Mouse (Mus musculus) olfactory bulb, adult 2 months (tissue): ENCODE measurements around the gene Col4a4. TPM values are rescaled to one million over a fixed set of nuclear protein-coding genes. Genes with fewer than 3 reads are reported as not detected.

ENCODE experiments used
- H3K27ac ChIP-seq: fragments of 200-500 bp; 2 replicates; pipeline ENCODE4 v1.5.1; 2012; ENCODE audit warnings: low read depth, low read length; ENCODE audit not compliant: insufficient read depth
- H3K4me1 ChIP-seq: fragments of 200-500 bp; 2 replicates; pipeline ENCODE4 v1.6.1; 2012; ENCODE audit warnings: low read length; ENCODE audit not compliant: control insufficient read depth, insufficient read depth
- H3K4me3 ChIP-seq: fragments of 200-500 bp; 2 replicates; pipeline ENCODE4 v1.5.1; 2012; ENCODE audit warnings: mild to moderate bottlenecking, low read depth, low read length, moderate library complexity; ENCODE audit not compliant: insufficient read depth
- CTCF ChIP-seq: fragments of 200-500 bp; IDR thresholded peaks from 2 replicates; pipeline ENCODE4 v1.5.1; 2012; ENCODE audit warnings: low read depth, mild to moderate bottlenecking, low read length, moderate library complexity; ENCODE audit not compliant: insufficient read depth
- POLR2A ChIP-seq: fragments of 200-500 bp; IDR thresholded peaks from 2 replicates; pipeline ENCODE4 v1.6.1; 2012; ENCODE audit warnings: mild to moderate bottlenecking, low read depth, low read length, moderate library complexity; ENCODE audit not compliant: insufficient read depth
- WGBS: fragments of 180-500 bp; shearing (Covaris S2); methylation state at CpG from one replicate; pipeline ENCODE4 v1.1.7; 2018; 5-methylcytosine and 5-hydroxymethylcytosine counted together
- polyA plus RNA-seq: library from polyadenylated mRNA; stranded (reverse); fragments of >200 nt; gene quantifications from 2 replicates; pipeline ENCODE4 v1.2.4, GENCODE M21; 2012; ENCODE audit warnings: low replicate concordance; ENCODE audit not compliant: missing spikeins, insufficient read depth, insufficient read length

The Col4a4 gene
- polyA plus RNA-seq, 1 experiment: not detected

DNA sequence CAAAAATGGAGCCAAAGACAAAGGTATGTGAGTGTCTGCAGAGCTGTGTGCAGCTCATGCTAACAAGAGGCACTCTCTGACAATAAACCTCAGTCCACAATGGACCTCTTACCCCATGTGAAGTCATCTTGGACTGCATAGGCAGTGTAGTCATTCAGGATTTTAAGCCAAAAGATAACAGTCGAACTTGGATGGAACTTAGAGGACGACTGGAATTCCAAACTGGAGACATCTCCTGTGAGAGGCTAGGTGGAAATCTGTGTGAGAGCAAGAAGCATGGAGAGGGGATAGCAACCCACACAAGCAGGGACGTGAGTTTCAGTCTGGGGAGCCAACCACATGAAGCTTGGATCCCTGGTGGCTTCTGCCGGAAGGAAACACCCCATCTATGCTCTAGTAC is 136.8 kb downstream of the Col4a4 start:
- no peak overlapping the region for H3K4me3 ChIP-seq
- TF ChIP-seq POLR2A: no peak
- TF ChIP-seq CTCF: no peak
- no peak overlapping the region for H3K27ac ChIP-seq
- 95% methylated on average over 4 of the region's 4 CpGs for WGBS
- peaks cover 10% of the 10 kb centered on the region for H3K4me1 ChIP-seq

DNA sequence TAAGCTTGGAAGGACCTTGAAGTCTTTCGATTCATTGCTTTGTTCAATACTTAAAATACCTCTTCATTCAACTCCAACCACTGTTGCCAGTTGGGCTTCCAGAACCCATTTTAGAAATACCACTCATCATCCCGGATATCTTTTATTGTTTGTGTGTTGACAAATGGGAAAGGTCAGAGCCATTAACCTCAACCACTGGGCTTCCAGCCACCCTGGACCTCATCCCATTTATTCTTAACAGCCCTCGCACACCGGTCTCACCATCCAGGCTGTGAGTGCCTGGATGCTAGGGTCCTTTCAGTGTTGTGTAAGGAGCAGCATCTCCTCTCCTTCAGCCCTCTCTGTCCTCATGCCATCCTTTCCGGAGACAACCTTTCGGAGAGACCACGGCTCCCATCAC is 140.6 kb downstream of the Col4a4 start:
- WGBS: 88% methylated on average over 7 of the region's 7 CpGs
- Histone ChIP-seq H3K4me1 (no peaks in the 10 kb centered on the region), H3K27ac (no peak overlapping the region), H3K4me3 (no peak overlapping the region)
- TF ChIP-seq CTCF (no peak), POLR2A (no peak)

DNA sequence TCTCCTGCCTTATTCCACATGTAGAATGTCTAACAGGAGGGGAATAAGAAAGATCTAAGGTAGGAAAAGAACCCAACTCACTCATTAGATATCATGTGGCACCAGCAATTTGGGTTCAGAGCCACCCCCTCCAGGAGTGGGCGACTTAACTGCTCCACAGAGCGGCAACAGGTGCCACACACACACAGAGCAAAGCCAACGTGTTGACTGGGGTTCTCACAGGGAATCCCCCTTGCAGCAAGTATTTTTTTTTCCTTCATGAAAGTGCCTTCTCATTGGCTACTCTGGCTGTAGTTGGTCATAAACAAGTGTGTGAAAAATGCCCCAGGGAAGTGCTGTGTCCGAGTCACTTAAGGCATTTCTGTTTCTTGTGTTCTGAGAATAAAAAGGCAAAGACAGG is 143.1 kb downstream of the Col4a4 start:
- Histone ChIP-seq H3K27ac (no peak overlapping the region), H3K4me1 (no peaks in the 10 kb centered on the region), H3K4me3 (no peak overlapping the region)
- WGBS: 81% methylated on average over 4 of the region's 4 CpGs
- no peak for TF ChIP-seq POLR2A
- TF ChIP-seq CTCF: no peak

DNA sequence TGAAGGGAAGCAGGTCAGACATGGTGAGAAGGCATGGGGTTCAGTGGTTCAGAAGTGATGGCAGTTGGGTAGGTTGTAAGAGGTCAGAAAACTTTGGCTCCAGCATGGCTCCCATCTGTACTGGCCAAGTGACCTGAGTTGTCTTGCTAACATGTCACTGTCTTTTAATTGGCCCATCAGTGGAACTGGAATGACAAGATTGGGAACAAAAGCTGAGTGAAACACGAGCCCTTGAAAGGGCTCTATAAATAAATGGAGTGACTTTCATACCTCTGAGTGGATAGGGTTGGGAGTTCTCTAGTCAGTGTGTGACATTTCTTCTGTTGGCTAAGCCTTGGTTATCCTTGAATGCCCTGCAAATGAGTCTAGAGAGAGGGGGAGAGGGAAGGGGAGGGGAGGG is 146.5 kb downstream of the Col4a4 start:
- no peak for TF ChIP-seq POLR2A
- no peak for TF ChIP-seq CTCF
- Histone ChIP-seq H3K27ac (no peak overlapping the region), H3K4me1 (no peaks in the 10 kb centered on the region), H3K4me3 (no peak overlapping the region)
- WGBS: 53% methylated on average over 1 of the region's 1 CpGs

DNA sequence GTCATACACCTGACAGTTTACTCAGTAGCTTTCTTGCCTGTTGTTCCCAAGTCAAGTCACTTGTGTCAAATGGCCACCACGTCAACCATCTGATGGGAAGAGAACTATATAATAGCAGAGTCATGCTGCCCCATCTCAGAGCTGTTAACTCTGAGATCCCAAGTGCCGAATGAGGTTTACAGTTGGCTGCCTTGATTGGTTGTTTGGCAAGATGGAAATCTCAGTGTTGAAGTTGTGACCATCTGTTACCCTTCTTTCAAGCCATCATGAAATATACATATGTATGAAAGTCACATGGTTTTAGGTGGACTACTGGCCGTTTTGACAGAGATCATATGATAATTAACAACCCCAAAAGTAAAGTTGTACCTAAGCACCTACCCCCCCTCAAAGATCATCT is 149.4 kb downstream of the Col4a4 start:
- TF ChIP-seq POLR2A: no peak
- TF ChIP-seq CTCF: no peak
- Histone ChIP-seq H3K4me1 (no peaks in the 10 kb centered on the region), H3K27ac (no peak overlapping the region), H3K4me3 (no peak overlapping the region)
- WGBS: 76% methylated on average over 3 of the region's 3 CpGs

DNA sequence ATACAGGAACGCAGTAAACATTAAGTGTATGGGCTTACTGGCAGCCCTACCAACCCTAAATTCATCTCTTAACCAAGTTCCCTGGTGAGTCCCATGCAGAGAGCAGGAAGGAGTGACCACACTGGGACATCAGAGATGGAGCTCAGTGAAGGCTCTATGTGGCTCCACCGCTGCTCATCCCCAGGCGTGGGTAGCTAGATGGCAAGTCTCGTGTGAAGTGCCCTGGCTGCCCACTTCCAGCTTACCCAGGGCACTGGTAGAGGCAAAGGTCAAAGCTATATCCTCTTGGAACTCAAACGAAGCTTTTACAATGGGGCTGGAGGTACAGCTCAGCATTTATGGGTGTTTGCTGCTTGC is 153.0 kb downstream of the Col4a4 start:
- no peak overlapping the region for H3K4me3 ChIP-seq
- 73% methylated on average over 5 of the region's 5 CpGs for WGBS
- no peaks in the 10 kb centered on the region for H3K4me1 ChIP-seq
- no peak for TF ChIP-seq CTCF
- no peak for TF ChIP-seq POLR2A
- no peak overlapping the region for H3K27ac ChIP-seq

DNA sequence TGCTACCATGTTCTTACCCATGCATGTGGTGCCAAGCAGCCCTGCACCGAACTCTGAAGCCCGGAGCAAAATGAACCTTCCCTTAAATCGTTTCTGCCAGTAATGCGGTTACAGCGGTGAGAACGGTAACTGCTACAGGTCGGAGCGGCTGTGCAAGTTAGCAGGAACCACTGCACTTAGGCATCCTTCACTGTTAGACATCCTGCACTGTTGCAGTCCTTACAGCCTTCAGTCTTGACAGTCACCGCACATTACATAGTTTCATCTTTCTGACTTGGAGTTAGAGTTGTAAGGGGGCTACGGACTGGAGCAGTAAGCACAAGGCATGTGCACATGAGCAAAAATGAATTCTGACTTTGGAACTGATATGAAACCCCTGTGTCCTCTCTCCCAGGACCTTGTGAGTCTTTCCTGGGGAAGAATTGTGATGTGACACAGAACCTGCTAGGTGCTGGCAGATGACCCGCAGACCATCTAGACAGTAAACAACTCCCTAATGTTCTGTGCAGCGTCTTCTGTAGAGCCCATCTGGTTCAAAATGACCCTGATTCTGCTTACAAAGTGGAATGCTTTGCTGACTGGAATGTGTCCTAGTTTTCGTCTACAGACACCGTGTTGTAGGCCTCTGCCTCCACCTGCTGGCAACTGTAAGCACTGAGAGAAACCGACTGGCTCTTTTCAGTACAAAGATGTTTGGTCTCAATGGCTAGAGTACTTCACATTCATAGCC is 153.6 kb downstream of the Col4a4 start:
- no peak overlapping the region for H3K4me3 ChIP-seq

DNA sequence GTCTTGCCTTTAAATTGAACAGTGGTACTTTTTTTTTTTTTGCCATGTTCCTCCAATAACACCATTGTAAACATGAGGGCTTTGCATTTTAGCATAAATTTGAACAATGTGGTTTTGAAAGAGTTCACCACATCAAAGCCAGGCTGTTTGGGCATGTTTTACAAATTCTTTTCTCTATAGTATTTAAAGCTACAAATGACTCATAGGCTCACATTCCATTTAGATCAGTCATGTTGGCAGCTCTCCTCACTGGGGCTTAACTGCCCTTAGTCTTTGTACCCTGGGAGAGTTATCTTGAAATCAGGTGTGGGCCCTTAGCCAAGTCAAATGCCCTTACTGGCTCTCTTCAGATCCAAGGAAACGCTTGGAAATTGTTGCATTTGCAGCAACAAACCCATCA is 157.6 kb downstream of the Col4a4 start:
- WGBS: 34% methylated on average over 1 of the region's 1 CpGs
- Histone ChIP-seq H3K4me1 (no peaks in the 10 kb centered on the region), H3K27ac (no peak overlapping the region), H3K4me3 (no peak overlapping the region)
- TF ChIP-seq CTCF (no peak), POLR2A (no peak)

More for the DNA sequence above, 153.6 kb downstream of the Col4a4 start:
- WGBS: 58% methylated on average over 15 of the region's 15 CpGs
- TF ChIP-seq POLR2A (no peak), CTCF (no peak)
- no peaks in the 10 kb centered on the region for H3K4me1 ChIP-seq
- no peak overlapping the region for H3K27ac ChIP-seq

DNA sequence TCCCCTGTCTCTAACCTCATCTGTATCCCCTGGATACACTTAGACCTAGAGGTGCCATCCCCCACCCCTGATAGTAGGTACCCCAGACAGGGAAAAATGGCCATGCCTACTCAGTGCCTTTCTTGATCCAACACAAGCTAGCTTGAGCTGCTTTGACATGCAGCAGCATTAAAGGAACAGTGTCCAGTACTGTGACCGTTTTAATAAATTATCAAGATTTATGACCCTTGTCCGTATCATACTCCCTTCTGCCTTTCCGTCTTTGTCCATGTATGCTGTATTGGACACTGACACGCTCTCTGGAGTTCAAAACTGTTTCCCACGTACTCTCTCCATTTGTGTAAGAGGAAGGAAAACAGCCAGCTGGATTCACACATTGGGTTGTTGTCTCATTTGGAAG is 158.9 kb downstream of the Col4a4 start:
- no peak for TF ChIP-seq CTCF
- no peak for TF ChIP-seq POLR2A
- Histone ChIP-seq H3K27ac (no peak overlapping the region), H3K4me1 (no peaks in the 10 kb centered on the region), H3K4me3 (no peak overlapping the region)
- 95% methylated on average over 5 of the region's 5 CpGs for WGBS

DNA sequence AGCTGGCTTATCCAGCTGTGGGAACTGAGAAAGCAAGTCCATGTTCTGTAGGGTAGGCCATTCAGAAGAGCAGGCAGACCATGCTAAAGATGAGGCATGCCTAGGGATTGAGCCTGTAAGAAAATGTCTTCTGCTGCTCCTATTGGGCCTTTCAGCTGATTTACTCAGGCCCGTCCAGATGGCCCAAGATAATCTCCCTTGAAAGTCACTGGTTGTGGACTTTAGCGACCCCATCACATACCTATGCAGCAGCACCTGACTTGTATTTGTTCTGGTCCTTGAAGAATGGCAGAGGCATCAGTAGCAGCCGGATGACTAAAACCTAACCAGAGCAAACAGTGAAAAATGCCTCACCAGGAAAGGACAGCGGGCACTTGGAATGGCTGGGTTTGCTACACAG is 171.0 kb downstream of the Col4a4 start:
- TF ChIP-seq CTCF: no peak
- peaks cover 6% of the 10 kb centered on the region; the same call in 1 of the 2 replicates for H3K4me1 ChIP-seq
- WGBS: 92% methylated on average over 4 of the region's 4 CpGs
- H3K27ac ChIP-seq: no peak overlapping the region
- no peak overlapping the region for H3K4me3 ChIP-seq
